Mouse (Mus musculus): ENCODE measurements at regions not wholly inside any gene's neighbourhood (a gene's known extent, or its start where the extent isn't known, plus 50 kb on each side); places are given as distances from the start of the nearest gene placed in this dataset.
"Not testable (repeated sequence)": the region's sequence is repeated elsewhere in the genome, so short reads cannot be mapped to it uniquely, and the experiment has no call there.

- WGBS, result 73% methylated on average over 1 of the region's 1 CpGs
Measured at GRCm38 (mm10) chr5:97831421-97831820, 199.4 kb downstream of the Antxr2 start.

GRCm38 (mm10) chr5:97817485-97817884, 213.4 kb downstream of the Antxr2 start:
- no peaks in the 10 kb centered on the region for H3K4me1 ChIP-seq
- no peak overlapping the region for H3K4me2 ChIP-seq (replicated peaks)
- no peak overlapping the region for H3K27ac ChIP-seq
- no peak overlapping the region for H3K4me3 ChIP-seq
- no peaks in the 10 kb centered on the region for H3K27me3 ChIP-seq
- 75% methylated on average over 3 of the region's 3 CpGs for WGBS
- no peaks in the 10 kb centered on the region for H3K9me3 ChIP-seq
- no peaks in the 10 kb centered on the region for H3K36me3 ChIP-seq
- no peak for ATAC-seq (ENCODE audit: insufficient number of reproducible peaks, insufficient read depth, low FRiP score, low TSS enrichment)
- no peak overlapping the region for H3K9ac ChIP-seq

More at GRCm38 (mm10) chr5:97831421-97831820, 199.4 kb downstream of the Antxr2 start:
- Histone ChIP-seq H3K4me1 (no peaks in the 10 kb centered on the region), H3K4me3 (no peak overlapping the region), H3K27me3 (no peaks in the 10 kb centered on the region), H3K36me3 (no peaks in the 10 kb centered on the region), H3K27ac (no peak overlapping the region), H3K9ac (no peak overlapping the region), H3K9me3 (no peaks in the 10 kb centered on the region), H3K4me2 (replicated peaks) (no peak overlapping the region)
- no peak for ATAC-seq (ENCODE audit: insufficient number of reproducible peaks, insufficient read depth, low FRiP score, low TSS enrichment)

GRCm38 (mm10) chr5:97815357-97815756, 215.5 kb downstream of the Antxr2 start:
- H3K27ac ChIP-seq, result no peak overlapping the region
- no peaks in the 10 kb centered on the region for H3K36me3 ChIP-seq
- no peaks in the 10 kb centered on the region for H3K9me3 ChIP-seq
- H3K9ac ChIP-seq, result no peak overlapping the region
- H3K4me2 ChIP-seq (replicated peaks), result no peak overlapping the region
- WGBS, result 79% methylated on average over 6 of the region's 6 CpGs
- H3K4me3 ChIP-seq, result no peak overlapping the region
- H3K27me3 ChIP-seq, result no peaks in the 10 kb centered on the region
- H3K4me1 ChIP-seq, result no peaks in the 10 kb centered on the region
- no peak for ATAC-seq (ENCODE audit: insufficient number of reproducible peaks, insufficient read depth, low FRiP score, low TSS enrichment)

- ATAC-seq (ENCODE audit: insufficient number of reproducible peaks, insufficient read depth, low FRiP score, low TSS enrichment), result no peak
- WGBS, result 96% methylated on average over 2 of the region's 2 CpGs
- H3K27ac ChIP-seq, result no peak overlapping the region
- no peak overlapping the region for H3K4me2 ChIP-seq (replicated peaks)
- H3K4me1 ChIP-seq, result no peaks in the 10 kb centered on the region
- H3K9ac ChIP-seq, result no peak overlapping the region
- no peak overlapping the region for H3K4me3 ChIP-seq
- H3K36me3 ChIP-seq, result no peaks in the 10 kb centered on the region
- H3K9me3 ChIP-seq, result no peaks in the 10 kb centered on the region
- H3K27me3 ChIP-seq, result no peaks in the 10 kb centered on the region
Measured at GRCm38 (mm10) chr5:97814700-97815099, 216.1 kb downstream of the Antxr2 start.

GRCm38 (mm10) chr5:97812611-97813350, 218.1 kb downstream of the Antxr2 start:
- 94% methylated on average over 1 of the region's 1 CpGs for WGBS
- Histone ChIP-seq H3K27me3 (no peaks in the 10 kb centered on the region), H3K9me3 (no peaks in the 10 kb centered on the region), H3K9ac (no peak overlapping the region), H3K4me2 (replicated peaks) (no peak overlapping the region), H3K36me3 (no peaks in the 10 kb centered on the region), H3K4me3 (no peak overlapping the region), H3K27ac (no peak overlapping the region), H3K4me1 (no peaks in the 10 kb centered on the region)
- ATAC-seq (ENCODE audit: insufficient number of reproducible peaks, insufficient read depth, low FRiP score, low TSS enrichment), result no peak

- WGBS, result 56% methylated on average over 2 of the region's 2 CpGs
- no peaks in the 10 kb centered on the region for H3K36me3 ChIP-seq
- H3K27ac ChIP-seq, result no peak overlapping the region
- H3K9me3 ChIP-seq, result no peaks in the 10 kb centered on the region
- no peak overlapping the region for H3K4me3 ChIP-seq
- H3K9ac ChIP-seq, result no peak overlapping the region
- H3K4me1 ChIP-seq, result no peaks in the 10 kb centered on the region
- H3K4me2 ChIP-seq (replicated peaks), result no peak overlapping the region
- no peaks in the 10 kb centered on the region for H3K27me3 ChIP-seq
- no peak for ATAC-seq (ENCODE audit: insufficient number of reproducible peaks, insufficient read depth, low FRiP score, low TSS enrichment)
Measured at GRCm38 (mm10) chr5:97809007-97809406, 221.8 kb downstream of the Antxr2 start.

GRCm38 (mm10) chr5:97807171-97807570, 223.7 kb downstream of the Antxr2 start:
- WGBS, result 28% methylated on average over 1 of the region's 1 CpGs
- no peaks in the 10 kb centered on the region for H3K27me3 ChIP-seq
- ATAC-seq (ENCODE audit: insufficient number of reproducible peaks, insufficient read depth, low FRiP score, low TSS enrichment), result 0 out of 2 replicates have a peak, but pooled peaks have one; percentile 35

GRCm38 (mm10) chr5:97806754-97807153, 224.1 kb downstream of the Antxr2 start:
- Histone ChIP-seq H3K4me2 (replicated peaks) (no peak overlapping the region), H3K9ac (no peak overlapping the region), H3K27me3 (no peaks in the 10 kb centered on the region), H3K4me3 (no peak overlapping the region), H3K36me3 (no peaks in the 10 kb centered on the region), H3K4me1 (no peaks in the 10 kb centered on the region), H3K9me3 (no peaks in the 10 kb centered on the region), H3K27ac (no peak overlapping the region)
- ATAC-seq (ENCODE audit: insufficient number of reproducible peaks, insufficient read depth, low FRiP score, low TSS enrichment), result no peak

More at GRCm38 (mm10) chr5:97807171-97807570, 223.7 kb downstream of the Antxr2 start:
- Histone ChIP-seq H3K9ac (no peak overlapping the region), H3K27ac (no peak overlapping the region), H3K36me3 (no peaks in the 10 kb centered on the region), H3K4me2 (replicated peaks) (no peak overlapping the region), H3K4me1 (no peaks in the 10 kb centered on the region), H3K4me3 (no peak overlapping the region), H3K9me3 (no peaks in the 10 kb centered on the region)

GRCm38 (mm10) chr5:97800017-97800416, 230.8 kb downstream of the Antxr2 start:
- WGBS, result 34% methylated on average over 3 of the region's 3 CpGs
- no peaks in the 10 kb centered on the region for H3K36me3 ChIP-seq
- no peak overlapping the region for H3K27ac ChIP-seq
- H3K27me3 ChIP-seq, result no peaks in the 10 kb centered on the region
- no peak overlapping the region for H3K9ac ChIP-seq
- H3K4me2 ChIP-seq (replicated peaks), result no peak overlapping the region
- H3K4me3 ChIP-seq, result no peak overlapping the region
- no peaks in the 10 kb centered on the region for H3K4me1 ChIP-seq
- no peak for ATAC-seq (ENCODE audit: insufficient number of reproducible peaks, insufficient read depth, low FRiP score, low TSS enrichment)
- no peaks in the 10 kb centered on the region for H3K9me3 ChIP-seq

- no peak overlapping the region for H3K9ac ChIP-seq
- no peak for ATAC-seq (ENCODE audit: insufficient number of reproducible peaks, insufficient read depth, low FRiP score, low TSS enrichment)
- H3K4me3 ChIP-seq, result no peak overlapping the region
- H3K9me3 ChIP-seq, result no peaks in the 10 kb centered on the region
- no peak overlapping the region for H3K4me2 ChIP-seq (replicated peaks)
- no peaks in the 10 kb centered on the region for H3K36me3 ChIP-seq
- H3K4me1 ChIP-seq, result no peaks in the 10 kb centered on the region
- H3K27ac ChIP-seq, result no peak overlapping the region
- no peaks in the 10 kb centered on the region for H3K27me3 ChIP-seq
- WGBS, result 88% methylated on average over 9 of the region's 9 CpGs
Measured at GRCm38 (mm10) chr5:97788175-97788574, 242.7 kb downstream of the Antxr2 start.

GRCm38 (mm10) chr5:97787001-97787400, 243.8 kb downstream of the Antxr2 start:
- H3K9me3 ChIP-seq, result no peaks in the 10 kb centered on the region
- no peaks in the 10 kb centered on the region for H3K4me1 ChIP-seq
- WGBS, result 88% methylated on average over 5 of the region's 5 CpGs
- H3K9ac ChIP-seq, result no peak overlapping the region
- ATAC-seq (ENCODE audit: insufficient number of reproducible peaks, insufficient read depth, low FRiP score, low TSS enrichment), result no peak
- H3K4me2 ChIP-seq (replicated peaks), result no peak overlapping the region
- H3K27me3 ChIP-seq, result no peaks in the 10 kb centered on the region
- no peak overlapping the region for H3K27ac ChIP-seq
- H3K4me3 ChIP-seq, result no peak overlapping the region
- H3K36me3 ChIP-seq, result no peaks in the 10 kb centered on the region

GRCm38 (mm10) chr5:97775100-97775499, 255.7 kb downstream of the Antxr2 start:
- not testable (repeated sequence) for H3K9ac ChIP-seq; H3K27ac ChIP-seq; ATAC-seq (ENCODE audit: insufficient number of reproducible peaks, insufficient read depth, low FRiP score, low TSS enrichment); H3K4me3 ChIP-seq; H3K4me2 ChIP-seq (replicated peaks); H3K36me3 ChIP-seq; H3K27me3 ChIP-seq; H3K9me3 ChIP-seq; H3K4me1 ChIP-seq
- WGBS, result 85% methylated on average over 3 of the region's 3 CpGs
